Mouse (Mus musculus) gastrocnemius, postnatal 14 days (tissue): Measurements from ENCODE around the gene Klhl1. TPM values are rescaled to one million over a fixed set of nuclear protein-coding genes. Genes with fewer than 3 reads are reported as not detected.

Experiments used
- DNase-seq: peaks from one replicate; pipeline ENCODE4 v3.0.0; 2021; ENCODE audit warnings: mixed read lengths
- intact Hi-C: fragments of 180-260 bp; cut with DNase I; formaldehyde crosslinking; loops from one replicate; pipeline ENCODE4 v1.15.1; 2025; ENCODE audit warnings: low total_unique reads
- total RNA-seq, 2 experiments: library from RNA; stranded (reverse); gene quantifications; 2 replicates each; pipeline ENCODE4 v1.2.3; 2021

Klhl1 gene
- total RNA-seq, 2 experiments from 2014 or later: not detected

DNA sequence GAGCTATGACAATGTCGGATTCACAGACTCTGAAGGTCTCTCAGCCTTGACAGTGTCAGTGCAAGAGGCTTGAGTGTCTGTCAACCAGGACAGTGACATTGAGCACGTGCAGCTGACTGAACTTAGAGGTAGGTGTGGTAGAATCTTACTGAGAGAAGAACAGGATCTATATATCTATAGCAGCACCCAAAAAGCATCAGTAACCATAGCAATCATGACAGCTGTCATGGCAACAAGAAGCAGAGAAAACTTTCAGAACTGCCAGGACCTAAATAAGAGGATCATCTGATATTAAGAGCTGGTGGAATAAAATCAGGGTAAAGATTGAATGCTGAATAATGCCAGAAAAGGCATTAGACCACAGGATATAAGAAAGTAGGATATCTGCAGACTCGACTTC, 453.0 kb downstream of the Klhl1 start:
- DNase-seq: no peak
- intact Hi-C loops: no loop called here
